Mouse (Mus musculus) heart, adult 2 months (tissue): ENCODE results near the gene Rpl12.

ENCODE experiments used
- CTCF ChIP-seq: fragments of 200-600 bp; IDR thresholded peaks from 2 replicates; pipeline ENCODE4 v1.8.1; 2022; ENCODE audit warnings: antibody characterized with exemption, mild to moderate bottlenecking, moderate library complexity
- POLR2A ChIP-seq: fragments of 200-500 bp; IDR thresholded peaks from 2 replicates; pipeline ENCODE4 v1.6.1; 2011; ENCODE audit warnings: mild to moderate bottlenecking, low read depth, low read length, control low read depth; ENCODE audit not compliant: insufficient read depth

DNA sequence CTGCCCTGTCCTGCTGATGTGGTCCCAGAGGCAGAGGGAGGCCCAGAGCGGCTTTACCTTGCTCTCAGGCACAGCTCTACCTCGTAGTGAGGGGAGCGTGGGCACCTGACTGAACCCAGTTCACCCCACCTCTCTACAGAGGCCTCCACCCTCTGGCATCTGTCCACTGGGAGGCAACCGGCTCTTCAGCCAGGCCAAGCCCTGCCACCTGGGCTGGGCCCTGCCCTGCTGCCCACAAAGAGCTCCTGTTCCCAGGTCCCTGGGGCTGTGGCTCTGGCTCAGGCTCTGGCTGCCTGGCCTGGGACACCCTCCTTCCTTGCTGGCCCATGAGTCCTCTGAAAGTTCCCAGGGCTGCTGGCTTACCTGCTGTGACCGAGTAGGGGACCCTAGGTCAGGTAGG is 47.0 kb upstream of the Rpl12 start:
- TF ChIP-seq CTCF (no peak), POLR2A (no peak)
